Mouse (Mus musculus): Measurements from ENCODE around the gene Creg1. TPM values are rescaled to one million over a fixed set of nuclear protein-coding genes. Genes with fewer than 3 reads are reported as not detected.
A peak's percentile ranks its signal among the peaks of the same experiment; 100 is the strongest.

The Creg1 gene
- polyA plus RNA-seq, 1 experiment from 2014 or later = 23.8 TPM

DNA sequence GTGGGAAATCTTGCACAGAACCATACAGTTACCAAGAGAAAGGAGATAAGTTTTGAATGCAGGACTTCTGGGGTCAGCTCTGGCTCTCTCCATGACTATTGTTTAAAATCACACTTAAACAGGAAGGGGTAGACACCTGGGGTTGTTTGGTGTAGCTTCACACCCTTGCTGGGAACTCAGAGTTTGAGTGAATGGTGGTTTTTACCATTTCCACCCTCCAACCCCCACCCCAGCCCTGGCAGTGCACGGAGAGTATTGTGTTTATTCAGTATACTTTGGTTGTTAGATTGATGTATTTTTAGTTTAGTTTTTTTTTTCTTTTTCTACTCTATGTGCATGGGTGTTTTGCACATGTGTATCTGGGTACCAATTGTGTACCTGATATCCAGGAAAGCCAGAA is 33.4 kb upstream of the Creg1 start:
- Histone ChIP-seq H3K27me3 (no peaks in the 10 kb centered on the region), H3K4me2 (replicated peaks) (no peak overlapping the region), H3K9me3 (no peaks in the 10 kb centered on the region), H3K4me1 (replicated peaks) (0 out of 2 replicates have a peak, but pooled peaks cover under 1% of the 10 kb centered on the region), H3K4me3 (replicated peaks) (no peak overlapping the region), H3K36me3 (no peaks in the 10 kb centered on the region), H3K27ac (no peak overlapping the region), H3K9ac (replicated peaks) (no peak overlapping the region)
- WGBS = 45% methylated on average over 1 of the region's 1 CpGs
- no peak for ATAC-seq

DNA sequence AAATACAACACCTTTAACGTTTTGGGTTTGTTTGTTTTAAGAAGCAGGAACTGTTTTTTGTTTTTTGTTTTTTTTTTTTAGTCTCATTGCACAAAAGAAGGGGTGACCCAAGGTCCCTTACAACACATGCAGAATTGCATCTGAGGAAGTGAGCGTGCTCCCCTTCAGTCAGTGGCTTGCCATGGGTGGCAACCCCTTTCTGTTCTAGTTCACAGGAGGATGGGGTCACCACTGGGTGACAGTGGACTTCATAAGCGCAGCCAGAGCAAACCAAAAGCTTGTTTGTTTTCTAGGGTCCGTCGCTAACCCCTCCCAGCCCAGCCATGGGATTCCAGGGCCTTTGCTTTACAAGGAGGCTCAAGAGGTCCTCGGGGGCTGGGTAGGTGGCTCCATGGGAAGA is 32.0 kb upstream of the Creg1 start:
- no peaks in the 10 kb centered on the region for H3K27me3 ChIP-seq
- H3K36me3 ChIP-seq = no peaks in the 10 kb centered on the region
- H3K9ac ChIP-seq (replicated peaks) = no peak overlapping the region
- peaks cover 3% of the 10 kb centered on the region; the same call in 1 of the 2 replicates for H3K4me1 ChIP-seq (replicated peaks)
- no peak overlapping the region for H3K4me2 ChIP-seq (replicated peaks)
- no peaks in the 10 kb centered on the region for H3K9me3 ChIP-seq
- no peak overlapping the region for H3K4me3 ChIP-seq (replicated peaks)
- no peak for ATAC-seq
- H3K27ac ChIP-seq = no peak overlapping the region
- 72% methylated on average over 6 of the region's 6 CpGs for WGBS

DNA sequence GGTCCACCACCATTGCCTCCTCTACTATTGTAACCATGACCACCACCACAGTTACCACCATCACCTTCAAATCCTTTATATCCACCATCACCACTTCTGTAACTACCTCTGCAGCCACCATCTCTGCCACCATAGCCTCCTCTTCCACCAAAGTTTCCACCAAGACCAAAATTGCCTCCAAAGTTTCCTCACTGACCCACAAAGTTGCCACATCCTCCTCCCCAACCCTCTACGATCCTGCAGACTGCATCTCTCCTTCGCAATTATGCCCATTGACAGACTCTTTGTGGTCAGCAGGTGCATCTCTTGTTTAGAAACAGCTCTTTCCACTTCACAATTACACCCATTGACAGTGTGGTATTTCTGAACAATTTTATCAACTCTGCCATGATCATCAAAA is 28.7 kb upstream of the Creg1 start:
- Histone ChIP-seq H3K4me3 (replicated peaks) (no peak overlapping the region), H3K4me1 (replicated peaks) (peaks cover 4% of the 10 kb centered on the region; the same call in 1 of the 2 replicates), H3K4me2 (replicated peaks) (no peak overlapping the region), H3K27me3 (no peaks in the 10 kb centered on the region), H3K36me3 (no peaks in the 10 kb centered on the region), H3K27ac (no peak overlapping the region), H3K9ac (replicated peaks) (no peak overlapping the region), H3K9me3 (no peaks in the 10 kb centered on the region)
- no peak for ATAC-seq
- 88% methylated on average over 2 of the region's 2 CpGs for WGBS

- Histone ChIP-seq H3K4me2 (replicated peaks) (no peak overlapping the region), H3K9ac (replicated peaks) (no peak overlapping the region), H3K4me1 (replicated peaks) (peaks cover 4% of the 10 kb centered on the region; the same call in 1 of the 2 replicates), H3K27ac (no peak overlapping the region), H3K27me3 (no peaks in the 10 kb centered on the region), H3K36me3 (no peaks in the 10 kb centered on the region), H3K9me3 (no peaks in the 10 kb centered on the region), H3K4me3 (replicated peaks) (no peak overlapping the region)
- ATAC-seq = peak; percentile 85
- 37% methylated on average over 20 of the region's 20 CpGs for WGBS
Measured at GRCm38 (mm10) chr1:165735826-165736818, 27.4 kb upstream of the Creg1 start.

- Histone ChIP-seq H3K4me1 (replicated peaks) (peaks cover 4% of the 10 kb centered on the region; the same call in 1 of the 2 replicates), H3K27ac (no peak overlapping the region), H3K4me2 (replicated peaks) (no peak overlapping the region), H3K9ac (replicated peaks) (no peak overlapping the region), H3K9me3 (no peaks in the 10 kb centered on the region), H3K36me3 (no peaks in the 10 kb centered on the region), H3K4me3 (replicated peaks) (no peak overlapping the region), H3K27me3 (no peaks in the 10 kb centered on the region)
- ATAC-seq = no peak
- 37% methylated on average over 5 of the region's 5 CpGs for WGBS
Measured at GRCm38 (mm10) chr1:165737451-165737850, 26.1 kb upstream of the Creg1 start.

DNA sequence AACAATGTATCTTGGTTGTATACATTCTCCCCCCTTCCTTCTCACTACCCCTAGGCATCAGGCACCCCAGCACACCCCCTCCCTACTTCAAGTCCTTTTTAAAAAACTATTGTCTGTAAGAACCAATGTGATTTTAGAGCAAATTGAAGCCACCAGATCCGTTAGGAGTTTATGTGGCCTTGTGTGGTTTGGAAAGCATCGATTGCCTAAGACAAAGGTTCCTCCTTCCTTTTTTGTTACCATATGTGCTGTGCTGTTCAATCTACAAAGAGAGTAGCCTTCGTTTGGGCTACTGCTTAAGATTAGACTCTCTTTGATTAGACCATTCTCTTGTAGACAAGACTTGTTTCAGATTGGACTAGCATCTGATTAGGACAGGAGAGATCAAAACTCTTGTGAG is 25.7 kb upstream of the Creg1 start:
- H3K27me3 ChIP-seq = no peaks in the 10 kb centered on the region
- no peak overlapping the region for H3K4me3 ChIP-seq (replicated peaks)
- H3K4me1 ChIP-seq (replicated peaks) = peaks cover 4% of the 10 kb centered on the region; the same call in 1 of the 2 replicates
- WGBS = 54% methylated on average over 3 of the region's 3 CpGs
- no peak overlapping the region for H3K27ac ChIP-seq
- ATAC-seq = no peak
- no peaks in the 10 kb centered on the region for H3K9me3 ChIP-seq
- no peaks in the 10 kb centered on the region for H3K36me3 ChIP-seq
- H3K4me2 ChIP-seq (replicated peaks) = no peak overlapping the region
- H3K9ac ChIP-seq (replicated peaks) = no peak overlapping the region

- no peaks in the 10 kb centered on the region for H3K27me3 ChIP-seq
- no peaks in the 10 kb centered on the region for H3K36me3 ChIP-seq
- no peaks in the 10 kb centered on the region for H3K9me3 ChIP-seq
- 89% methylated on average over 1 of the region's 1 CpGs for WGBS
- H3K4me3 ChIP-seq (replicated peaks) = no peak overlapping the region
- no peak overlapping the region for H3K27ac ChIP-seq
- H3K9ac ChIP-seq (replicated peaks) = no peak overlapping the region
- H3K4me1 ChIP-seq (replicated peaks) = peaks cover 4% of the 10 kb centered on the region; the same call in 1 of the 2 replicates
- ATAC-seq = no peak
- no peak overlapping the region for H3K4me2 ChIP-seq (replicated peaks)
Measured at GRCm38 (mm10) chr1:165738985-165739384, 24.6 kb upstream of the Creg1 start.

GRCm38 (mm10) chr1:165741989-165742388 is 21.6 kb upstream of the Creg1 start:
- Histone ChIP-seq H3K4me1 (replicated peaks) (no peaks in the 10 kb centered on the region), H3K4me2 (replicated peaks) (no peak overlapping the region), H3K4me3 (replicated peaks) (no peak overlapping the region), H3K27ac (no peak overlapping the region), H3K27me3 (no peaks in the 10 kb centered on the region), H3K9ac (replicated peaks) (no peak overlapping the region), H3K36me3 (no peaks in the 10 kb centered on the region), H3K9me3 (no peaks in the 10 kb centered on the region)
- 90% methylated on average over 8 of the region's 8 CpGs for WGBS
- no peak for ATAC-seq

GRCm38 (mm10) chr1:165748053-165748452 is 15.5 kb upstream of the Creg1 start:
- no peak for ATAC-seq
- no peak overlapping the region for H3K9ac ChIP-seq (replicated peaks)
- H3K4me3 ChIP-seq (replicated peaks) = no peak overlapping the region
- no peaks in the 10 kb centered on the region for H3K27me3 ChIP-seq
- no peak overlapping the region for H3K27ac ChIP-seq
- no peaks in the 10 kb centered on the region for H3K36me3 ChIP-seq
- H3K4me2 ChIP-seq (replicated peaks) = no peak overlapping the region
- H3K9me3 ChIP-seq = no peaks in the 10 kb centered on the region
- 59% methylated on average over 11 of the region's 11 CpGs for WGBS
- no peaks in the 10 kb centered on the region for H3K4me1 ChIP-seq (replicated peaks)

DNA sequence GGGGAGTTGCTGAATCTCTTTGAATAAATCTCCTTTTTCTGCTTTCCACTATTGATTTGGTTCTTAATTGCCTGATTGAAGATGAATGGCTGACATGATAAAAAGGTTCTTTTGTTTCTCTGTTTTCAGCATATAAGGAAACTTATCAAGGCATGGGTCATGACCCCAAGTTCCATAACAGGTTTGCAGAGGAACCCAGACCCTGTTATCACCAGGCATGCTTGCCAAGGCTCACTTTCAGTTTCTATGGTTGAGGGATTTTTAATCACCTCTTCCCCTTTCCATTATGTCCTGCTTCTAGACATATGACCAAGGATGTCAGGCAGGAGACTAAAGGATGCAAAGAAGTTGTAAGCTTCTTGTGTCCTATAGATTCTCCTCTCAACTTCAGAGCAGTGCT is 12.4 kb upstream of the Creg1 start:
- Histone ChIP-seq H3K9ac (replicated peaks) (no peak overlapping the region), H3K4me1 (replicated peaks) (no peaks in the 10 kb centered on the region), H3K36me3 (no peaks in the 10 kb centered on the region), H3K4me3 (replicated peaks) (no peak overlapping the region), H3K4me2 (replicated peaks) (no peak overlapping the region), H3K27me3 (no peaks in the 10 kb centered on the region), H3K9me3 (no peaks in the 10 kb centered on the region), H3K27ac (no peak overlapping the region)
- ATAC-seq = no peak

DNA sequence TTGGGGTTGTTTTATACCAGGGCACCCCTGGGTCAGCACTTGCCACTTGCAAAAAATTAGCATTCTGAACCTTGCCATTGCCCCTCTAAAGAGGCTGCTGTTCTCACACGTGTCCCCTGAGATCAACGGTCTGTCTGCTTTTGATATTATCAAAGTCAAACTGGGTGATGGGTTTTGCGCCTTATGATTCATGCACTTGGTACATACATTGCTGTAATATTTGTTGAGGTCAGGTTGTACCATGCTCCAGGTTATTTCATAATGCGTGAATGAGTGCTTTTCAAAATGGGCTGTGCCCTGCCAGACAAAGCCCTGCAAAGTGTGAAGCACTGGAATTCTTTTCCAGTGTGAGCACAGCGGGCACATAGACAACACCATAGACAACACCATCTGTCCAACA is 11.7 kb upstream of the Creg1 start:
- no peak overlapping the region for H3K4me3 ChIP-seq (replicated peaks)
- no peak overlapping the region for H3K9ac ChIP-seq (replicated peaks)
- no peaks in the 10 kb centered on the region for H3K27me3 ChIP-seq
- no peak overlapping the region for H3K27ac ChIP-seq
- H3K4me2 ChIP-seq (replicated peaks) = no peak overlapping the region
- H3K4me1 ChIP-seq (replicated peaks) = no peaks in the 10 kb centered on the region
- no peak for ATAC-seq
- WGBS = 88% methylated on average over 5 of the region's 5 CpGs
- no peaks in the 10 kb centered on the region for H3K36me3 ChIP-seq
- H3K9me3 ChIP-seq = no peaks in the 10 kb centered on the region

DNA sequence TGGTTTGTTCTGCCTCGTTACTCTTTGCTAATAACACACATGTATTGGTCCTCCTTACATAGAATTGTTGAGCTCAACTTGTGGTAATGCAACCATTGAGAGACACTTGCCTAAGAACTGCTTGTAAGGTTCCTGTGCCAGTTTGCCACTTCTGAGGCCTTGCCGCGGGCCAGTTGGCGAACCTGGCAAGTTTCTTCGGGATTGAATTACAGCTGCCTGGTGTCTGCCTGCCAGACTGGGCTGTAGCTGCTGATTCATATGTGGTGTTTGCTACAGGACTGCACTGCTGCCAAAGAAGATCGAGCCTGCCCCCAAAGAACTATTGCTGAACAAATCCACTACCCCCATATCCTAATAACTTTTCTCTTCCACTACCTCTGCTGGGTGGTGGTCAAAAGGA is 9.3 kb upstream of the Creg1 start:
- ATAC-seq = no peak

More for the DNA sequence above, 9.3 kb upstream of the Creg1 start:
- H3K36me3 ChIP-seq = no peaks in the 10 kb centered on the region
- no peaks in the 10 kb centered on the region for H3K4me1 ChIP-seq (replicated peaks)
- H3K27ac ChIP-seq = no peak overlapping the region
- no peak overlapping the region for H3K9ac ChIP-seq (replicated peaks)
- H3K9me3 ChIP-seq = no peaks in the 10 kb centered on the region
- no peaks in the 10 kb centered on the region for H3K27me3 ChIP-seq
- no peak overlapping the region for H3K4me3 ChIP-seq (replicated peaks)
- WGBS = 91% methylated on average over 6 of the region's 6 CpGs
- H3K4me2 ChIP-seq (replicated peaks) = no peak overlapping the region

Data from midbrain, embryonic 13.5 days (tissue).